ENCODE assay signal across 24 mouse cellular contexts in genomic region chr4:106150775-106151174, GRCm38 (mm10).
DNase-seq lines count a peak whose midpoint lies in the region; ATAC-seq lines count a peak whose summit lies in the region.
"Had no signal": no experiment of that assay in that cellular context is flagged by ENCODE, and none has a peak within 500 bp of the region (broad histone marks: within the 10 kb centered on the region; RNA-seq: fewer than 3 reads in every experiment).

No protein-coding gene starts in this region.

- no peak for ATAC-seq in kidney, embryonic 14.5 days (ENCODE audit: low FRiP score, low TSS enrichment)
- ATAC-seq in embryonic facial prominence, embryonic 14.5 days (ENCODE audit: low read depth) = no peak
- ATAC-seq: liver, embryonic 12.5 days had no signal

- H3K4me1 ChIP-seq in kidney, embryonic 14.5 days (ENCODE audit: control insufficient read depth, insufficient read depth, low read length) = no peaks in the 10 kb centered on the region
- peaks cover 11% of the 10 kb centered on the region for H3K4me1 ChIP-seq in embryonic facial prominence, embryonic 14.5 days (ENCODE audit: control insufficient read depth, insufficient read depth, low read length)
- H3K4me1 ChIP-seq: hindbrain, embryonic 13.5 days; liver, embryonic 12.5 days had no signal

- H3K27ac ChIP-seq in kidney, embryonic 14.5 days (ENCODE audit: low read depth, low read length) = no peak overlapping the region
- H3K27ac ChIP-seq in embryonic facial prominence, embryonic 14.5 days (replicated peaks; ENCODE audit: low read depth, low read length) = peak overlapping the region; percentile 68
- H3K27ac ChIP-seq: heart, embryonic 15.5 days; hindbrain, embryonic 13.5 days; left cerebral cortex, adult 2 months; liver, embryonic 12.5 days; midbrain, embryonic 12.5 days had no signal

- H3K36me3 ChIP-seq in kidney, embryonic 14.5 days (ENCODE audit: control insufficient read depth, insufficient read depth, low read length) = no peaks in the 10 kb centered on the region
- no peaks in the 10 kb centered on the region for H3K36me3 ChIP-seq in embryonic facial prominence, embryonic 14.5 days (ENCODE audit: control insufficient read depth, insufficient read depth, low read length)
- H3K36me3 ChIP-seq: heart, embryonic 15.5 days; hindbrain, embryonic 13.5 days; liver, embryonic 12.5 days; midbrain, embryonic 12.5 days had no signal

- H3K9me3 ChIP-seq in kidney, embryonic 14.5 days (ENCODE audit: control insufficient read depth, low read length) = no peaks in the 10 kb centered on the region
- no peaks in the 10 kb centered on the region for H3K9me3 ChIP-seq in embryonic facial prominence, embryonic 14.5 days (ENCODE audit: control insufficient read depth, low read length)
- H3K9me3 ChIP-seq: heart, embryonic 15.5 days; liver, embryonic 12.5 days; midbrain, embryonic 12.5 days had no signal

- no peak overlapping the region for H3K4me3 ChIP-seq in kidney, embryonic 14.5 days (ENCODE audit: low read length)
- H3K4me3 ChIP-seq in embryonic facial prominence, embryonic 14.5 days (ENCODE audit: low read depth, low read length) = no peak overlapping the region
- H3K4me3 ChIP-seq: heart, embryonic 15.5 days; hindbrain, embryonic 13.5 days; left cerebral cortex, adult 2 months; liver, embryonic 12.5 days; midbrain, embryonic 12.5 days had no signal

- 69% methylated on average over 14 of the region's 14 CpGs for WGBS in kidney, embryonic 14.5 days
- WGBS in embryonic facial prominence, embryonic 14.5 days = 53% methylated on average over 14 of the region's 14 CpGs

- no peak overlapping the region for H3K4me2 ChIP-seq in kidney, embryonic 14.5 days (replicated peaks; ENCODE audit: low read depth, low read length)
- H3K4me2 ChIP-seq in embryonic facial prominence, embryonic 14.5 days (ENCODE audit: low read depth, low read length) = no peak overlapping the region
- H3K4me2 ChIP-seq: heart, embryonic 15.5 days; hindbrain, embryonic 13.5 days; liver, embryonic 12.5 days; midbrain, embryonic 12.5 days had no signal

- H3K27me3 ChIP-seq in kidney, embryonic 14.5 days (ENCODE audit: control insufficient read depth, insufficient read depth, low read length) = no peaks in the 10 kb centered on the region
- H3K27me3 ChIP-seq in embryonic facial prominence, embryonic 14.5 days (replicated peaks; ENCODE audit: control insufficient read depth, insufficient read depth, low read length) = no peaks in the 10 kb centered on the region
- H3K27me3 ChIP-seq: heart, embryonic 15.5 days; hindbrain, embryonic 13.5 days; liver, embryonic 12.5 days; midbrain, embryonic 12.5 days had no signal

- H3K9ac ChIP-seq in kidney, embryonic 14.5 days (ENCODE audit: low read depth, low read length) = no peak overlapping the region
- no peak overlapping the region for H3K9ac ChIP-seq in embryonic facial prominence, embryonic 14.5 days (ENCODE audit: low read depth, low read length)
- H3K9ac ChIP-seq: heart, embryonic 15.5 days; hindbrain, embryonic 13.5 days; liver, embryonic 12.5 days; midbrain, embryonic 12.5 days had no signal

- peak; percentile 35 for DNase-seq in kidney, adult 18-20 months
- DNase-seq in ES-CJ7 (ENCODE audit: low read depth, low spot score) (peak; percentile 18), R1 (ENCODE audit: low read depth, low spot score) (peak; percentile 16)
- peak; percentile 43 for DNase-seq in embryonic facial prominence, embryonic 14.5 days (ENCODE audit: low spot score)
- no peak for DNase-seq in yolk sac, embryonic 10.5 days (ENCODE audit: low spot score)
- no peak for DNase-seq in embryo, embryonic 10.5 days (ENCODE audit: low spot score)
- DNase-seq in heart, adult 11 months = no peak
- DNase-seq: adrenal gland, postnatal 14 days; cerebellum, adult 11 months; cerebellum, adult 9-11 months; embryo, embryonic 11 days; gastrocnemius, postnatal 25 days; heart, postnatal 36 days; kidney, adult 11 months; lung, adult 2 months; lung, postnatal 14 days; right cerebral cortex, postnatal 14 days; spleen, adult 18-20 months had no signal

Comparison
In these comparisons a context has a peak if more than half of its experiments do, and no peak if none do; other contexts are left out.
1. DNase-seq: peak in kidney, adult 18-20 months (single experiment), ES-CJ7 (single experiment), R1 (single experiment) and embryonic facial prominence, embryonic 14.5 days (single experiment); none in yolk sac, embryonic 10.5 days (single experiment), embryo, embryonic 10.5 days (single experiment) and heart, adult 11 months (single experiment).